Mouse (Mus musculus) erythroblast, embryonic 14.5 days (primary cell): ENCODE data around the gene Khdrbs2. TPM values are rescaled to one million over a fixed set of nuclear protein-coding genes. Genes with fewer than 3 reads are reported as not detected.
"Not testable (repeated sequence)": the region's sequence is repeated elsewhere in the genome, so short reads cannot be mapped to it uniquely, and the experiment has no call there.

Experiments
- H3K27me3 ChIP-seq: 2 replicates; pipeline ENCODE4 v1.6.1; 2012; ENCODE audit warnings: inconsistent platforms; ENCODE audit not compliant: control insufficient read depth
- H3K36me3 ChIP-seq: 2 replicates; pipeline ENCODE4 v1.6.1; 2012; ENCODE audit warnings: mild to moderate bottlenecking, inconsistent platforms; ENCODE audit not compliant: control insufficient read depth
- H3K4me1 ChIP-seq: 2 replicates; pipeline ENCODE4 v1.6.1; 2012; ENCODE audit warnings: inconsistent platforms; ENCODE audit not compliant: control insufficient read depth
- H3K4me3 ChIP-seq: replicated peaks from 2 replicates; pipeline ENCODE3; 2012; ENCODE audit warnings: moderate library complexity, mild to moderate bottlenecking, inconsistent platforms
- H3K9me3 ChIP-seq: 2 replicates; pipeline ENCODE4 v1.6.1; 2012; ENCODE audit warnings: low read length, inconsistent platforms, mixed read lengths; ENCODE audit not compliant: control insufficient read depth
- GATA1 ChIP-seq: IDR thresholded peaks from 2 replicates; pipeline ENCODE4 v1.6.1; 2012; ENCODE audit warnings: low read length, inconsistent platforms, mixed read lengths
- TAL1 ChIP-seq: IDR thresholded peaks from 3 replicates; pipeline ENCODE4 v1.6.1; 2012; ENCODE audit warnings: low read length, inconsistent platforms, mixed read lengths
- polyA plus RNA-seq: library from polyadenylated mRNA; stranded (reverse); fragments of >175 nt; gene quantifications from 2 replicates; pipeline ENCODE4 v1.2.3, GENCODE M21; 2012

Gene Khdrbs2
- polyA plus RNA-seq, 1 experiment, result not detected

DNA sequence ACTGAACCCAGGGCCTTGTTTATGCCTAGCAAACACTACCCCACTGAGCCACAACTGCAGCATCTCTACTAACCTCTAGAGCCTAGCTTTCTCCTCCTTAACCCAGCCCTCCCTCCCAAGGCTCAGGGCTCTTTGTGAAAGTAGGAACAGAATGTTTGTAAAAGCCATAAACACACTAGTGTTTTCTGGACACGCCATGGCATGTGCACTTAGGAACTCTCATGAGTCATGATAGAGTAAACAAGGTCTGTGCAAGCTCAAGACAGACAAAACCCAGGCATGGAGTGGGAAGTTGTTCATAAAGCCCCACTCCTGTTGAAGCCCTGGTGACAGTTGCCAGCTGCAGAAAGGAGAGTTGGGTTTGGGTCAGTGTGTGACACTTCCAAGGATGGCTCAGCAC lies 257.0 kb downstream of the Khdrbs2 start:
- no peak overlapping the region for H3K4me3 ChIP-seq
- no peaks in the 10 kb centered on the region for H3K36me3 ChIP-seq
- TF ChIP-seq GATA1 (no peak), TAL1 (no peak)
- no peaks in the 10 kb centered on the region for H3K4me1 ChIP-seq
- no peaks in the 10 kb centered on the region for H3K9me3 ChIP-seq
- H3K27me3 ChIP-seq, result no peaks in the 10 kb centered on the region

DNA sequence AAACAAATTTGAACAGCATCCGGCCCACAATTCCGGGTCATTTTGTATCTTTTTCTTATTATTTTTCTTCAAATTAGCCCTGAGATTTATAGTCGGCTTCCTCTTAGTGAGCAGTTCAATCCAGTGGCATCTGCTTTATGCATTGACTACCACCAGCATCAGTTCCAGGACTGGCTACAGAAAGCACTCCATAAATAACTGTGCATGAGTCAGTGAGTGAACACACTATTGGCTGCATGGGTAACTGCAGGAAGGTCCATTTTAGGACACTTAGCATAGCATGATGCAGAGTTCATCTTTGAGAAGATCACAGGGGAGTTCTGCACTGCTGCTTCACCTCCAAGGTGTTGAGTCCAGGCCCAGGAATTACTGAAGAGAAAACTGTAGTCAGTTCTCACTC lies 258.0 kb downstream of the Khdrbs2 start:
- H3K27me3 ChIP-seq, result no peaks in the 10 kb centered on the region
- no peaks in the 10 kb centered on the region for H3K9me3 ChIP-seq
- no peak for TF ChIP-seq TAL1
- no peak for TF ChIP-seq GATA1
- H3K36me3 ChIP-seq, result no peaks in the 10 kb centered on the region
- no peaks in the 10 kb centered on the region for H3K4me1 ChIP-seq
- no peak overlapping the region for H3K4me3 ChIP-seq

DNA sequence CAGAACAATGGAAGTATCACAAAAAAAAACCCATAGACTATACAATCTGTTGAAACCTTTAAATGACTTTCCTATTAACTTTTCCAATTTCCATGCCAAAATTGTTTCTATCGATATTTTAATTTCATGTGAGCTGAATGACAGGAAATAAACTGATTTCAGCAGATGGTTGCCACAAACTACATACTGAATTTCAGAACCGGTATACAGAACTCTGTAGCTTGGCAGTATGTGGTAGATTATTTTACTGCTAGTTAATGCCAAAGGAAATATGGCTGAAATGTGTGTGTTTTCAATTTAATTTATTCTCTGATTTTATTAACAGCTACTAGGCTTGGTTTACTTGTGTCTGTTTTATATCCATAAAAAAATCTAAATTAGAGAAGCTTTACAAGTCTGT lies 260.6 kb downstream of the Khdrbs2 start:
- no peaks in the 10 kb centered on the region for H3K4me1 ChIP-seq
- TF ChIP-seq TAL1 (no peak), GATA1 (no peak)
- no peak overlapping the region for H3K4me3 ChIP-seq
- H3K27me3 ChIP-seq, result no peaks in the 10 kb centered on the region
- H3K36me3 ChIP-seq, result no peaks in the 10 kb centered on the region
- no peaks in the 10 kb centered on the region for H3K9me3 ChIP-seq

DNA sequence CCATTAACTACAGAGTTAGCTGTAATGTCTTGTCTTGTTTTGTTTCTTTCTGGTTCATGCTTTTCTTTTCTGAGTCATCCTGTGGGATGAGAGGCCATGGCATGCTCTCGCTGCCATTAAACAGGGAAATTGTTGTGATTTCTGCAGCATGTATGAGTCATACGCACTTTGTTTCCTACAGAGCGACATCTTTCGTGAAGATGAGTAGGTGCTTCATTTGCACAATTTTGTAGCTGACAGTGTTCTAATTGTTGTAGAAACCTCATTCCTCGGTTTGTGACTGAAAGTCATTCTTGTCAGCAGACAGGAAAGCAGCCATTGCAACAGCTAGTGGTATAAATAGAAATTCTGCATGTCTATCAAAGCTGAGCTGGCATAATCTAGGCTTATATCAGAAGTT lies 271.4 kb downstream of the Khdrbs2 start:
- Histone ChIP-seq H3K4me1 (no peaks in the 10 kb centered on the region), H3K9me3 (no peaks in the 10 kb centered on the region), H3K36me3 (no peaks in the 10 kb centered on the region), H3K27me3 (no peaks in the 10 kb centered on the region), H3K4me3 (no peak overlapping the region)
- TF ChIP-seq GATA1, result no peak

DNA sequence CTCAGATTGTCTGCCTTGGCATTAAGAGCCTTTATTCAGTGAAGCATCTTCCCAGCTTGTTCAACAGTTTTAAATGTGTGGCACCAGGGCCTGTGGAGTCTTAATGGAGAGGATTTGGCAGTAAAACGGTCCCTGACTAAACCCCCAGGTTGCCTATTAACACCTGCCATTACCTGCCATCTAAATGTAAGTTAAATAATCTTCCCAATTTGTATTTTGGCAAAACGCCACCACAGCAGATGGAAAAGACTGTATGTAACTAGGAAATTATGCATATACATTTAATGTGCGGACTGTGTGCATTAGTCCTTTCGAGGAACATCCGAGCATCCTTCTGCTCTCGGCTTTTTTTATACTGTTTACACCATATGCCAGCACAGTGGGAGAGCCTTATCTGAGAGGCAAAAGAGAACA lies 290.6 kb downstream of the Khdrbs2 start:
- Histone ChIP-seq H3K4me1 (no peaks in the 10 kb centered on the region), H3K9me3 (no peaks in the 10 kb centered on the region; the same call in 1 of the 2 replicates), H3K27me3 (no peaks in the 10 kb centered on the region), H3K36me3 (no peaks in the 10 kb centered on the region), H3K4me3 (no peak overlapping the region)
- TF ChIP-seq GATA1, result no peak
- no peak for TF ChIP-seq TAL1

DNA sequence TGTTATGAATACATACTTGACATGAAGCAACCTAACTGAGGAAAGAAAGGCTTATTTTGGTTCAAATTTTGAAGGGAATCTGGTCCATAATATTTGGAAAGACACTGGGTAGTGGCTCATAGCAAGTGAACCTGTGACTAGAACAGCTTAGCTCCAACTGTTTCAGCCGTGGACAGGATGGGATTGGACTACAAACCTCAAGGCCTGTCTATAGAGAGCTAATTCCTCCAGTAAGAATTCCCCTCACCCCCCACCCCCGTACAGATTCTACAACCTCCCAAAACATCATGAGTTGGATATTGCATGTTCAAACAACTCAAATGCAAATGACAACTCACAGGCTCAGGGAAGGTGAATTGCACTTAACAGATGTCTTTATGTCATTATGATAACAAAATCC lies 298.5 kb downstream of the Khdrbs2 start:
- Histone ChIP-seq H3K4me1 (no peaks in the 10 kb centered on the region), H3K9me3 (no peaks in the 10 kb centered on the region; the same call in 1 of the 2 replicates), H3K36me3 (no peaks in the 10 kb centered on the region), H3K27me3 (no peaks in the 10 kb centered on the region), H3K4me3 (no peak overlapping the region)
- TF ChIP-seq TAL1, result no peak
- no peak for TF ChIP-seq GATA1

DNA sequence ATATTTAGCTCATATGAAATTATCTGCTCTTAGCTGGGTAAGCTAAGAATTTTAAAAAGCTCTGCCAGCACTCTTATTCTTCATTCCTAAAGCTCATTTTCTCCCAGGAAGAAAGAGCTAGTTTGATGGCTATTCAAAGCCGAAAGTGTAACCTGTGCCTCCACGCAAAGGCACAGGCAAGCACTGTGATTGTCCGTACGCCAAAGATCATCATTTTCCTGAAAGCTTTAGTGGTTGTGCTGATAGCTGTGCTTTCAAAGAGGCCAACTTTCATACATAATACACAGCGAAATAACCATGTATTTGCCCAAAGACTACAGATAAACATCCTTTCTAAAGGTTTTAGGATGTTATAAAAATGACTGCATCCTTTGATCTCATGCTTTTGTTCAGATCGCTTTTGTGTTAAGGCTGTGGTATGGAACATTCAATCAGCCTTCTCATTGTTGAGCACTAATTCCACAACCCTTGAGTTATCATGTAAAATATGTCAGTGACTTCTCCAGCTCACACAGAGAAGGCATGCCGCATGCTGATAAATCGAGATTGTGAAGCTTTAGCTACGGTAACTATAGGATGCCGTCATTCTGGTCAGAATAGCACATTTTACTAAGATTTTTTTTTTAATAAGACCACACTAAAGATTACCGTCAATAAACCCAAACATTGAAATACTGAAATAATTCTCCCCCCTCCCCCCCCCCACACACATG lies 299.1 kb downstream of the Khdrbs2 start:
- TF ChIP-seq TAL1 (no peak), GATA1 (no peak)
- Histone ChIP-seq H3K4me1 (no peaks in the 10 kb centered on the region), H3K4me3 (no peak overlapping the region), H3K27me3 (no peaks in the 10 kb centered on the region), H3K36me3 (no peaks in the 10 kb centered on the region), H3K9me3 (no peaks in the 10 kb centered on the region)

DNA sequence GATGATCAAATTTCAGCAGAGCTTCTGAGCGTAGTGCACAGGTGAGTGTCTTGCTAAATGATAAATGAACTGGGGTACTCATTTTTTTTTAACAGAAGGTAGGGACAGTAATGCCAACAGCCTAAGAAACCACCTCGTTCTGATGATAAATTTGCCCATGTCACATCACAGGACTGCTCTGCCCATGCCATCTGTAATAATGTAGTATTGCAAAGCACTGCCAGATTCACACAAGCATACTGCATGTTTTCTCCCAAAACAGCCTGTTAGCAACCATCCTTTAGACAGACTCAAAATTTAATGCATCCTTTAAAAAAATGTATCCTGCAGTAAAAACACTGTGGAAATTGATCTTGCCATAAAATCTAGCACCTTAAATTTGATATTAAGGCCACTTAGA lies 315.4 kb downstream of the Khdrbs2 start:
- Histone ChIP-seq H3K4me1 (no peaks in the 10 kb centered on the region), H3K27me3 (no peaks in the 10 kb centered on the region), H3K36me3 (no peaks in the 10 kb centered on the region), H3K9me3 (no peaks in the 10 kb centered on the region), H3K4me3 (no peak overlapping the region)
- TF ChIP-seq TAL1, result no peak
- TF ChIP-seq GATA1, result no peak

DNA sequence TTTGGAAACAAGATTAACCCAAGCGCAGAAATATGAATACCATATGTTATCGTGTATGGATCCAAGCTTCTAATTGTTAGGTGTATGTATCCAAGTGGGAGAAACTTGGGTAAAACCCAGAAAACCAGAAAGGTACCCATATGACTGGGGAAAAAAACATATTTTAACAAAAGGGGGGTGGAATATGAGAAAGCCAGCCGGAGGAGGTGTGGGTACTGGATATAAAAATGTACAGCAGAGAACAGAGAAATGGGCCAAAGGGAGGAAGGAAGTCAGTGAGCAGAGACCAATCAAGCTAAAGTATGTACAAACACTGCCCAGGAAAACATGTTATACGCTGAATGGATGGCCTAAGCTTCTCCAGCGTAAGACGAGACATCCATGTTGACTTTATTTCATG lies 330.9 kb downstream of the Khdrbs2 start:
- TF ChIP-seq TAL1, result no peak
- TF ChIP-seq GATA1, result no peak

DNA sequence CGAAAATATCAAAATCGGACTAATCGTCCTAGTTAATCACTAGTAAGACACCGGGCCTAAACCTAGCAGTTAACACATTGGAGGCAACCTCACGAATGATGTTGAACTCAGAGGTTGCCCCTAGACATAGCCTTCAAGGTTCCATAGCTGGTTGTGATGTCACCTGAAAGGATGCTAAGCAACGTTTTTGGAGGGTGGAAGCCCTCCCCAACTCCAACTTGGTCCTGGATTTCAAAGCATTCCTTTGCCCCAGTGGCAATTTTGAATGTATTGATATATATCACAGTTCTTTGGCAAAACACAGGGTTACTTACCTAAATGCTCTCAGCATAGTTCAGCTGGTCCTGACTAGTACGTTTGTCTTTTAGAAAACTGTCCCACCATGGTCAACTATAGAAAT lies 374.7 kb downstream of the Khdrbs2 start, which contains the start of gene Gm5415:
Gene Gm5415, minus strand, starts transcription at position 101 of the 400 bp plus-strand sequence.
- H3K9me3 ChIP-seq, H3K4me1 ChIP-seq, H3K4me3 ChIP-seq, H3K27me3 ChIP-seq, H3K36me3 ChIP-seq: not testable (repeated sequence)

More for the DNA sequence above, 330.9 kb downstream of the Khdrbs2 start:
- Histone ChIP-seq H3K4me3 (no peak overlapping the region), H3K36me3 (no peaks in the 10 kb centered on the region), H3K4me1 (no peaks in the 10 kb centered on the region), H3K27me3 (no peaks in the 10 kb centered on the region), H3K9me3 (peaks cover 2% of the 10 kb centered on the region; the same call in 1 of the 2 replicates)
